Mouse (Mus musculus) lung, embryonic 14.5 days (tissue): ENCODE data around the gene Gm49380. TPM values are rescaled to one million over a fixed set of nuclear protein-coding genes. Genes with fewer than 3 reads are reported as not detected.

Experiments
- ATAC-seq: fragments of 200-750 bp; cut with Nextera tagmentation; 2 replicates; pipeline ENCODE4 v1.8.0; 2017; ENCODE audit warnings: mild to moderate bottlenecking, moderate TSS enrichment, moderate library complexity; ENCODE audit not compliant: insufficient read depth
- DNase-seq: peaks from one replicate; pipeline ENCODE4 v3.0.0-alpha.2; 2015
- H3K27ac ChIP-seq: fragments of 300-500 bp; sonication (generic); 2 replicates; pipeline ENCODE4 v1.5.1; 2014; ENCODE audit warnings: low read depth, mild to moderate bottlenecking, moderate library complexity
- H3K27me3 ChIP-seq: fragments of 300-500 bp; sonication (generic); 2 replicates; pipeline ENCODE4 v1.6.1; 2014; ENCODE audit warnings: low read length, control low read depth; ENCODE audit not compliant: insufficient read depth
- H3K36me3 ChIP-seq: fragments of 300-500 bp; sonication (generic); 2 replicates; pipeline ENCODE4 v1.6.1; 2014; ENCODE audit warnings: control low read depth; ENCODE audit not compliant: insufficient read depth
- H3K4me1 ChIP-seq: fragments of 300-500 bp; sonication (generic); 2 replicates; pipeline ENCODE4 v1.6.1; 2014; ENCODE audit warnings: antibody characterized with exemption, control low read depth; ENCODE audit not compliant: insufficient read depth
- H3K4me2 ChIP-seq: fragments of 300-500 bp; sonication (generic); 2 replicates; pipeline ENCODE4 v1.6.1; 2014; ENCODE audit warnings: mild to moderate bottlenecking
- H3K4me3 ChIP-seq: fragments of 300-500 bp; sonication (generic); 2 replicates; pipeline ENCODE4 v1.5.1; 2014; ENCODE audit warnings: low read depth, low read length
- H3K9ac ChIP-seq: fragments of 300-500 bp; sonication (generic); 2 replicates; pipeline ENCODE4 v1.6.1; 2014
- H3K9me3 ChIP-seq: fragments of 300-500 bp; sonication (generic); 2 replicates; pipeline ENCODE4 v1.6.1; 2016; ENCODE audit warnings: low read depth, low read length, control low read depth
- CTCF ChIP-seq: IDR thresholded peaks from 2 replicates; pipeline ENCODE4 v1.5.1; 2016; ENCODE audit warnings: antibody characterized with exemption, low read depth
- WGBS: fragments of 180-500 bp; shearing (Covaris S2); extraction: QIAGEN DNeasy Blood & Tissue Kit; methylation state at CpG from one replicate; pipeline ENCODE4 v1.1.7; 2014; 5-methylcytosine and 5-hydroxymethylcytosine counted together
- polyA plus RNA-seq: library from polyadenylated mRNA; unstranded; fragments of >200 nt; fragmentation: Nextera tagmentation; extraction: Ambion mirVana; gene quantifications from 2 replicates; pipeline ENCODE4 v1.2.1, GENCODE M21; 2014

Gm49380 gene
- polyA plus RNA-seq, 1 experiment from 2014 or later: 0.32 TPM

DNA sequence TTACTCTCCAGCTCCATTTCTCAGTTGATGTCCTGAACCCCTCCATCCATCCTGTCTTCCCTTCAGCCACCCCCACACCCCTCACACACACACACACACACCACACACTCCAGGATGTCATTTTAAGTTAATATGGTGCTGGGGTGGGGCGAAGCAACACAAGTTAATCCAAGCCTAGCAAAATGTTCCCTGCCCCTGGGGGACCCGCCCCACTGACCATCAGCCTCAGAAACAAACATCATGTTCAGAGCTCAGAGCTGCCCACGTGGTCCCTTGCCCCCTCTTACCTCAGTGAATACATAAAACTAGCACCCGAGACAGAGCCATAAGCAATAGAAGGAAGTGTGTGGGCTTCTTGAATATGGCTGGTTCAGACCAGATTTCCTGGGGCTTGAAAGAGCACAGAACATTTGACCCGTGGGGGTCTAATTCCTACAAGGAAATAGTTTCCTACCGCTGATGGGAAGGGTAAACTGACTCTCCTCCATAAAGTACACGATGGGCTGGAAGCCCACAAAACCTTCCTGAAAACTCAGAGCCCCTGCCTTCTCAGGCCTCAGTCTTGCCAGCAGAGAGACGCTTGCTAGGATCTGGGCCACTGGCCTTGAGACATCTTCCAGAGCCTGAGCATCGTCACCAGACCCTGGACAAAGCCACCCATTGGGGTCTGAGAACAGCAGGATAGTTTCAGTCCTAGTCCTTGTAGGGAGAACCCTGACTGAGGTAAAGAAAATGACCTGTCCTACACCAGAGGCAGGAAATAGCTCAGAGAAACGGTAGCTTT, 33.1 kb downstream of the Gm49380 start:
- H3K9me3 ChIP-seq: no peaks in the 10 kb centered on the region
- peaks cover 12% of the 10 kb centered on the region; the same call in 1 of the 2 replicates for H3K27me3 ChIP-seq
- ATAC-seq (no peak), DNase-seq (no peak)
- H3K4me3 ChIP-seq: no peak overlapping the region
- H3K9ac ChIP-seq: no peak overlapping the region
- H3K36me3 ChIP-seq: no peaks in the 10 kb centered on the region
- H3K4me1 ChIP-seq: peaks cover 7% of the 10 kb centered on the region
- H3K27ac ChIP-seq: 0 out of 2 replicates have a peak overlapping the region, but pooled peaks have one; percentile 8
- no peak overlapping the region for H3K4me2 ChIP-seq
- WGBS: 64% methylated on average over 10 of the region's 10 CpGs
- no peak for TF ChIP-seq CTCF

DNA sequence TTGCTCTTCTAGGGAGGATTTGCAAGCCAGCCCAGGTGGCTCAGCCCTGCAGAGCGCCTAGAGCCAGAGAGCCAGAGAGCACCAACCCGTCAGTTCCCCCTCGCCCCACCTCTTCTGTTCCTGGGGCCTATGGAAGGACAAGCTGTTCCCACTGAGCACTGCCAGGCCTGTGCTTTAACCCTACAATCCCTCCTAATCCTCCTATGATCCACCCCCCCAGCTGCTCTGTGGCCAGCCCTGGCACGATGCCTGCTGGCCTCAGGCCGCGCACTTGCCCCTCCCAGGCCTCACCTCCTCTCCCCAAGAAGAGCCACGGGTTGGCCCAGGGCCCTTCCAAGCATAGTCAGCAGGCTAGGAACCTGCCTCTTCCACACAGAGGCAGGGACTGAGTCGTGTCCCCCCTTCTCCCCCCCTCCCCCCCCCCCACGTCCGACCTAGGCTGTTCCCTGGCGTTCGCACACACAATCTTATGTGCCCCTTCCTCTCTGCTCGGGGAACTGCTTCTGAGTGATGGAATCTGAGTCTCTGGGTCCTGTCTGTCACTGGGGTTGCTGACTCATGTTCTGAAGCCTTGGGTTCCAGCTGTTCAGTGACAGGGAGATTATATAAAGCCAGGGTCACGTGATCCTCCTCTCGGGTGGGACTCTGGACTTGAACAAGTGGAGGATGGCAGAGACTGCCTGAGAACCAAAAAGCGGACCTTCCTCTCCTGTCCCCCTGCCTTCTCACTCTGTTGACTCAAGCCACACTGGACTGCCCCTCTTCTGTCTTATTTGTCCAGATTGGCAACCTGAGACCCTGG, 34.1 kb downstream of the Gm49380 start:
- peaks cover 7% of the 10 kb centered on the region; the same call in 1 of the 2 replicates for H3K4me1 ChIP-seq
- no peak for TF ChIP-seq CTCF
- H3K9me3 ChIP-seq: no peaks in the 10 kb centered on the region
- H3K4me2 ChIP-seq: 0 out of 2 replicates have a peak overlapping the region, but pooled peaks have one; percentile 10
- DNase-seq (peak; percentile 80), ATAC-seq (peak; percentile 75)
- H3K36me3 ChIP-seq: no peaks in the 10 kb centered on the region
- H3K9ac ChIP-seq: no peak overlapping the region
- 23% methylated on average over 16 of the region's 16 CpGs for WGBS
- H3K27me3 ChIP-seq: 0 out of 2 replicates have a peak, but pooled peaks cover 11% of the 10 kb centered on the region
- no peak overlapping the region for H3K4me3 ChIP-seq
- no peak overlapping the region for H3K27ac ChIP-seq

DNA sequence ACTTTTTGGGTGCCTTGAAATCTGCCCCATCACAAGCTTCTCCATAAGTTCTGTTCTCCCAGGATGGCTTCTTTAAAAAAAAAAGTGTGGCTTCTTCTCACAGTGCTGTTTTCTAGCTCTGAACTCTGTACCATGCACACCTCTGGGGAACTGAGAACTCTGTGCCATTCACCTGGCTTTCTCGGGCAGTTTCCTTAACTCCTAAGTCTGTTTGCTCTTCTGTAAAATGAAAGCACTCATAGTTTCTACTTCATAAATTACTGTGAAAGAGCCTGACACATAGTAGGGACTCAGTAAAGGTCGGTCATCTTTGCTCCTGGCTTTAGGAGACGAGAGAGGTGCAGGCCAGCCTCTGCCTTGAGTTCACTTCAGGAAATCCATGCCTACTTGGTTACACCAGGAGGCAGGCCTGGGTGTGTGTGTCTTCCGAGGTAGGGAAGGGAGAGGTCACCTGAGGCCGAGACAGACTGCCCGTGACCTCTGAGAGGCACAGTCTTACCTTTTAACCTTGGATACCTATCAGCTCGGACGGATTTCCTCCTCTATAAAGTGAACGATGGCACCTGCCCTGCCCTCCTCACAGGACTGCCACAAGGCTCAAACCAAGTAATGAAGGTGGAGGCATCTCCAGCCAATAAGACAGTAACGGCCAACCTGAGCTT, 35.0 kb downstream of the Gm49380 start:
- 67% methylated on average over 10 of the region's 10 CpGs for WGBS
- 0 out of 2 replicates have a peak overlapping the region, but pooled peaks have one; percentile 10 for H3K4me2 ChIP-seq
- no peak overlapping the region for H3K4me3 ChIP-seq
- no peak for TF ChIP-seq CTCF
- no peaks in the 10 kb centered on the region for H3K36me3 ChIP-seq
- no peaks in the 10 kb centered on the region for H3K9me3 ChIP-seq
- ATAC-seq (no peak), DNase-seq (no peak)
- H3K4me1 ChIP-seq: peaks cover 7% of the 10 kb centered on the region; the same call in 1 of the 2 replicates
- 0 out of 2 replicates have a peak, but pooled peaks cover 6% of the 10 kb centered on the region for H3K27me3 ChIP-seq
- no peak overlapping the region for H3K9ac ChIP-seq
- no peak overlapping the region for H3K27ac ChIP-seq

DNA sequence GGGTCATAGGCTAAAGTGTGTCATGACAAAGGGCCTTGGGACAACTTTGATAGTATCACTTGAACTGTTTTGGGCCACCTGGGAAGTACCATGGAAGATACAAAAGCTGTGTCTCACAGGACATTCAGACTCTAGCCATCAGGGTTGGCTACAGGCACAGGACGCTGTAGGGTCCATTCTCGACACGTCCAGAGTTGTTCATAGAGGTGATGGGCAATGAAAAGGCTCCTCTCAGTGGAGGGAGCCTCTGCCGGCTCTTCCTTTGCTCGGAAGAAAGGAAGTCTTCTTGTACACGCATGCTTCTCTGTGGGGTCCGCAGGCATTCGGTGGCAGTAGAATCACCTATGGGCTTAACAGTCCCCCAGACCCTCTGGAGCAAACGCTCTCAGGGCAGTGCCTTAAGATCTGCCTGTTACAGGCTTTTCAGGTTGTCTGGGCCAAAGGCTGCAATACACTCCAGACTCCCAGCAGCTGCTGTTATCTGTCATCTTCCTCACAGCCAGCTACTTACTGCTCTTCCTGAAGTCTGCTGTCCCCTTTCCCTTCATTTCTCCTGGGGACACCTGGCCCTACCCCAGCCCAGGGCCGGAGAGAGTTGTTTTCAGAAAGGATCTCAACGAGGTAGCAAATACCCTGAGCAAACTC, 35.9 kb downstream of the Gm49380 start:
- Histone ChIP-seq H3K9me3 (no peaks in the 10 kb centered on the region), H3K4me2 (no peak overlapping the region), H3K36me3 (no peaks in the 10 kb centered on the region), H3K4me1 (peaks cover 7% of the 10 kb centered on the region; the same call in 1 of the 2 replicates), H3K4me3 (no peak overlapping the region), H3K27ac (no peak overlapping the region), H3K9ac (no peak overlapping the region), H3K27me3 (0 out of 2 replicates have a peak, but pooled peaks cover 2% of the 10 kb centered on the region)
- 77% methylated on average over 11 of the region's 11 CpGs for whole genome bisulfite sequencing
- no peak for ATAC-seq
- DNase-seq: no peak
- TF ChIP-seq CTCF: no peak

DNA sequence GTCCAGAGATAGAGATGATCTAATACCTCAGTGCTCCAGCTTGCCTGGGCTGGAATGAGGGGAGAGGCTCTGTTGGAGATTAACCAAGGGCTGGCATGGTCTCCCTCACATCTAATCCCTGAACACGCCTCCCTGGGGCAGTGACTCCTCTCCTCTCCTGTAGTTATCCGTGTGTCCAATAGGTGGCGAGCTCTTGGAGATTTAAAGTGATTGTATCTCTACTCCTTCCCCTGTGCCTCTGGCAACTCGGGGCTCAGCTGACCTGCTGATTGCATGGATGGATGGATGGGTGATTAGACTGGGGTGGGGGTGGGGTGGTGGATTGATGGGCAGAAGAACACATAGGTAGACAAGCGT, 36.6 kb downstream of the Gm49380 start:
- H3K4me3 ChIP-seq: no peak overlapping the region
- H3K27ac ChIP-seq: no peak overlapping the region
- TF ChIP-seq CTCF: peak; percentile 61
- peaks cover 9% of the 10 kb centered on the region; the same call in 1 of the 2 replicates for H3K4me1 ChIP-seq
- no peaks in the 10 kb centered on the region for H3K36me3 ChIP-seq
- 11% methylated on average over 5 of the region's 5 CpGs for WGBS
- H3K27me3 ChIP-seq: no peaks in the 10 kb centered on the region
- ATAC-seq (no peak), DNase-seq (peak; percentile 74)
- H3K9ac ChIP-seq: no peak overlapping the region
- no peaks in the 10 kb centered on the region for H3K9me3 ChIP-seq
- H3K4me2 ChIP-seq: no peak overlapping the region

DNA sequence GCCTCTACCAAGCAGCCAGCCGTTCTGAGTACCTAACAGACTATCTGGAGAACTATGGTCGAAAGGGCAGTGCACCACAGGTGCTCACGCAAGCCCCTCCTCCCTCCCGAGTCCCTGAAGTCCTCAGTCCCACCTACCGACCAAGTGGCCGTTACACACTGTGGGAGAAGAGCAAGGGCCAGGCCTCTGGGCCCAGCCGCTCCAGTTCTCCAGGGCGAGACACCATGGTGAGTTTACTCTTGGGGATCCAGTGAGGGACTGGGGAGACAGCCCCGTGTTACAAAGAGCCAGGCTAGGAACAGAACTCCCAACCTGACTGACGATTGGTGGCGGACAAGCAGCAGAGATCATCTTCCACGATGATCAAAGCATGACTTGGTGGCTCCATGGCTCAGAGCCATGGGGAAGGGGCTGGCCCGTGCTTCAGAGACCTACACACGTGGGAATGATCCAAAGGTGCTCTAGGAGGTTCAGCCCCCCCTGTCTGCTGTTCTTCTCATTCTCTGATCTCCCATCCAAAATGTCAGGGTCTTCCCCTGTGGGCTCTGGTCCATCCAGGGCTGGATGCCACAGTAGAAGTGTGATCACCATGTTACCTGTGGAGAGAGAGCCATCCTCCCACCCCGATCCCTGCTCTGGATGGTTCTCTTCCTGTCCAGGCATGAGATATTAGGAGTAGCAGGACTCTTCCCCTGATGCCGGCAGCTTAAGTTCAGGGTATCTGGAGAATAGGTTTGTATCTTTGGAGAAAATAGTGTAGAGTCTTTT, 37.1 kb downstream of the Gm49380 start:
- TF ChIP-seq CTCF: no peak
- peaks cover 12% of the 10 kb centered on the region; the same call in 1 of the 2 replicates for H3K4me1 ChIP-seq
- H3K9me3 ChIP-seq: no peaks in the 10 kb centered on the region
- H3K27ac ChIP-seq: no peak overlapping the region
- H3K36me3 ChIP-seq: no peaks in the 10 kb centered on the region
- DNase-seq: no peak
- no peak overlapping the region for H3K4me2 ChIP-seq
- ATAC-seq: no peak
- H3K4me3 ChIP-seq: no peak overlapping the region
- H3K27me3 ChIP-seq: no peaks in the 10 kb centered on the region
- WGBS: 62% methylated on average over 16 of the region's 16 CpGs
- H3K9ac ChIP-seq: no peak overlapping the region
